Mouse (Mus musculus): Measurements from ENCODE around the gene Ankrd33b.

Ankrd33b gene

GRCm38 (mm10) chr15:31262361-31262760 lies 105.2 kb downstream of the Ankrd33b start:
- peak; percentile 27 to 56 for DNase-seq

GRCm38 (mm10) chr15:31261094-31261493 lies 106.4 kb downstream of the Ankrd33b start:
- no peak for DNase-seq

- no peak for DNase-seq
These were observed 108.7 kb downstream of the Ankrd33b start for GRCm38 (mm10) chr15:31258693-31259439.

GRCm38 (mm10) chr15:31258029-31258692 lies 109.4 kb downstream of the Ankrd33b start:
- no peak for DNase-seq

- no peak for DNase-seq
These were observed 110.2 kb downstream of the Ankrd33b start for GRCm38 (mm10) chr15:31257329-31257728.

GRCm38 (mm10) chr15:31255762-31256161 lies 111.8 kb downstream of the Ankrd33b start:
- DNase-seq = no peak

GRCm38 (mm10) chr15:31254939-31255535 lies 112.5 kb downstream of the Ankrd33b start:
- DNase-seq = no peak

- DNase-seq = peak; percentile 38 to 91
These were observed 113.6 kb downstream of the Ankrd33b start for GRCm38 (mm10) chr15:31253963-31254362.

GRCm38 (mm10) chr15:31253380-31253779 lies 114.1 kb downstream of the Ankrd33b start:
- DNase-seq = no peak

GRCm38 (mm10) chr15:31252590-31253311 lies 114.8 kb downstream of the Ankrd33b start:
- no peak for DNase-seq

GRCm38 (mm10) chr15:31251189-31251588 lies 116.3 kb downstream of the Ankrd33b start:
- DNase-seq = peak in 1 of 2 experiments; percentile 52

- no peak for DNase-seq
These were observed 116.8 kb downstream of the Ankrd33b start for GRCm38 (mm10) chr15:31250676-31251075.

- DNase-seq = no peak
These were observed 117.5 kb downstream of the Ankrd33b start for GRCm38 (mm10) chr15:31250027-31250426.

GRCm38 (mm10) chr15:31248882-31249281 lies 118.6 kb downstream of the Ankrd33b start:
- no peak for DNase-seq

- no peak for DNase-seq
These were observed 120.5 kb downstream of the Ankrd33b start for GRCm38 (mm10) chr15:31247035-31247434.

- no peak for DNase-seq
These were observed 121.6 kb downstream of the Ankrd33b start for GRCm38 (mm10) chr15:31245934-31246333.

- DNase-seq = no peak
These were observed 122.7 kb downstream of the Ankrd33b start for GRCm38 (mm10) chr15:31244696-31245445.

GRCm38 (mm10) chr15:31243260-31243659 lies 124.3 kb downstream of the Ankrd33b start:
- no peak for DNase-seq

Measured in kidney, postnatal 25 days (tissue).